Mouse (Mus musculus) brain, embryonic 14.5 days (tissue): Measurements from ENCODE around the gene Pnisr. TPM values are rescaled to one million over a fixed set of nuclear protein-coding genes. Genes with fewer than 3 reads are reported as not detected.

Source experiments
- DNase-seq: peaks from one replicate; pipeline ENCODE4 v3.0.0-alpha.2; 2011; ENCODE audit warnings: low read depth
- CTCF ChIP-seq: fragments of 200-500 bp; IDR thresholded peaks from 2 replicates; pipeline ENCODE4 v1.5.1; 2012; ENCODE audit warnings: inconsistent platforms, mild to moderate bottlenecking, moderate library complexity, borderline replicate concordance; ENCODE audit not compliant: insufficient read depth, insufficient read length; ENCODE audit errors: extremely low read depth
- POLR2A ChIP-seq: fragments of 200-500 bp; IDR thresholded peaks from 2 replicates; pipeline ENCODE4 v1.6.1; 2012; ENCODE audit warnings: mild to moderate bottlenecking, inconsistent platforms, borderline replicate concordance; ENCODE audit not compliant: poor library complexity, insufficient read depth, insufficient read length, severe bottlenecking; ENCODE audit errors: extremely low read depth
- polyA plus RNA-seq: library from polyadenylated mRNA; depleted of rRNA; stranded (reverse); fragments of >200 nt; gene quantifications from 2 replicates; pipeline ENCODE4 v1.2.3, GENCODE M21; 2012; rRNA removed

Gene Pnisr
- polyA plus RNA-seq, result 234 and 276 TPM in 2 replicates

GRCm38 (mm10) chr4:21847481-21848286 is at the start of gene Pnisr:
Pnisr (plus strand) TSS chr4:21847583.
- TF ChIP-seq POLR2A (0 out of 2 replicates have a peak, but pooled peaks have one; percentile 27), CTCF (peak; percentile 88)
- DNase-seq, result peak; percentile 99

DNA sequence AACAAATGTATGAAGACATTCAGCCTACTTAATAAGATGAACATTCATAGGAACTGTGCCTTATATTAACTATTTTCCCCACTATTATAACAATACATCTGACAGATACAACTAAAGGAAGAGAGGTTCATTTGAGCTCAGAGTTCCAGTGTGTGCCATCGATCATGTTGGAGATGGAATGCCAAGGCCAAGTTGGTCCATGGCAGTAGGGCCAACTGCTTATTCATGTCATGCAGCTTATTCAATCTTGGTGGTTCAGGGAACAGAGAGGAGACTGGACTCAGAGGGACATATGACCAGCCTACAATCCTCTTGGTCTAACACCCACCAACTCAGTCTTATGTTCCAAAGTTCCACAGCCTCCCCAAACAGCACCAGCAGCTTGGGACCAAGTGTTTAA is 46.4 kb upstream of the Pnisr start:
- TF ChIP-seq POLR2A (no peak), CTCF (no peak)
- no peak for DNase-seq

DNA sequence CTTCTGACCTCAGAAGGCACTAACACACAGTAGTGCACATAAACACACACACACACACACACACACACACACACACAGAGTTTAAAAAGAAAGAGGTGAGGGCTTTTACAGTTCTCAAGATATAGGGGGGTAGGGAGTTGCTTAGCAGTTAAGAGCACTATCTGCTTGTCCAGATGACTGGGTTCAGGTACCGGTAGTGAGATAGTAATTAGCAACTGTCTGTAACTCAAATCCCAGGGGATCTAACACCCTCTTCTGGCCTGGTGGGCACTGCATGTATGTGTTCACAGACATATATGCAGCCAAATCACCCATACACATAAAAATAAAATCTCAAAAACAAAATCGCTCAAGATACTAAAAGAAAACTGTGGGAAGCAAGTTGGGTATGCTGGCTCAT is 45.8 kb upstream of the Pnisr start:
- no peak for DNase-seq
- no peak for TF ChIP-seq CTCF
- TF ChIP-seq POLR2A, result no peak

GRCm38 (mm10) chr4:21807204-21807603 is 40.2 kb upstream of the Pnisr start:
- TF ChIP-seq POLR2A (no peak), CTCF (no peak)
- DNase-seq, result peak; percentile 7

GRCm38 (mm10) chr4:21810608-21811007 is 36.8 kb upstream of the Pnisr start:
- no peak for TF ChIP-seq CTCF
- no peak for TF ChIP-seq POLR2A
- no peak for DNase-seq

- DNase-seq, result no peak
- TF ChIP-seq POLR2A, result no peak
- TF ChIP-seq CTCF, result no peak
Observed at GRCm38 (mm10) chr4:21812635-21813034, 34.7 kb upstream of the Pnisr start.

DNA sequence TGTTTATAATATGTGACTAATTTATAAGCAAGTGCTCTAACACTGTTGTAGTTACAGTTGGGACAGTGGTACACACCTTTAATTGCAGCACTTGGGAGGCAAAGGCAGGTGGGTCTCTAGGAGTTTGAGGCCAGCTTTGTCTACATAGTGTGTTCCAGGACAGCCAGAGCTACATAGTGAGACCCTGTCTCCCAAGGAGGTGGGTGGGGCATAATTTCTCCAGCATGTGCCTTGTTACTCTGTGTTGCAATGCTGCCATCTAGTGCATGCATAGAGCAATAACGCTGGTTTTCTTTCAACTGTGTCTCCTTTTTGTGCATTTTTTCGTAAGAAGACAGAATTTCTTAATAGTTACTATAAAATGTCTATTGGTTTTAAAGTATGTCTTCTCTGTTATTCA is 33.4 kb upstream of the Pnisr start:
- TF ChIP-seq CTCF, result peak; percentile 73; the same call in 1 of the 2 replicates
- no peak for TF ChIP-seq POLR2A
- peak; percentile 91 for DNase-seq

GRCm38 (mm10) chr4:21826616-21827015 is 20.8 kb upstream of the Pnisr start:
- no peak for DNase-seq
- no peak for TF ChIP-seq POLR2A
- TF ChIP-seq CTCF, result no peak

GRCm38 (mm10) chr4:21832844-21833243 is 14.5 kb upstream of the Pnisr start:
- DNase-seq, result no peak
- TF ChIP-seq POLR2A, result no peak
- TF ChIP-seq CTCF, result no peak

DNA sequence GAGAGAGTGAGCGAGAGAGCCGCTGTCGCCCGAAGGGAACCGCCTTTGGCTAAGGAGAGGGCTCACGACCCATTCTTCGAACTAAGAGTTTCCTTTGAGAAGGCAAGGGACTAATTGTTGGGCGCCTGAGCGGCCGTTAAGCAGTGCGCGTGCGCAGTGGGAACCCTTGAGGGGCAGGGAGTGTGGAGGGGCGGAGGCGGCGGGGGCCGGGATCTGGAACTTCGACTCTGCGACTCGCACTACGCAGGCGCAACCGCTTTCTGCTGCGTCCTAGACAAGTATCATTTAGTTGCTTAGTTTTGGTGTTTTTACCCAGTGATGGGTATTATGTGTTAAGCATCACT is 876 bp downstream of the Pnisr start:
- DNase-seq, result peak; percentile 96
- no peak for TF ChIP-seq CTCF
- TF ChIP-seq POLR2A, result peak; percentile 11; the same call in 1 of the 2 replicates

DNA sequence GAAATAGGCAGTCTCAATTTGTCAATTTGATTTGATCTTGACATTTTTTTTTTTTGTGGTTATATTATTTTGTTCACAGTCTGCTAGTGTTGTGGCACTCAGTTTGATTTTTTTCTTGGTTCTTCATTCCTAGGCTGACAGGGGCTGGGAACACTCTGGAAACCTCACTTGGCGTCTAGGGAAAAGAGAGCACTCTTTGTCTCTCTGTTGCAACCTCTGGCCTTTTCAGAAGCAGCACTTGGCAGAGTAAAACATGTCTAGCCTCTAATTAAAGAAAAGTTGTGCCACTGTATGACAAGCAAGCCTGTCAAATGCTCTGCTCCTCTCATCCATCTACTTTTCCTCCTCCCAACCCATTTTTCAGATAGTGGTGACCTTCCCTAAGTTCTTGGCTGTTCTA is 10.1 kb downstream of the Pnisr start:
- TF ChIP-seq POLR2A (no peak), CTCF (no peak)
- DNase-seq, result no peak

DNA sequence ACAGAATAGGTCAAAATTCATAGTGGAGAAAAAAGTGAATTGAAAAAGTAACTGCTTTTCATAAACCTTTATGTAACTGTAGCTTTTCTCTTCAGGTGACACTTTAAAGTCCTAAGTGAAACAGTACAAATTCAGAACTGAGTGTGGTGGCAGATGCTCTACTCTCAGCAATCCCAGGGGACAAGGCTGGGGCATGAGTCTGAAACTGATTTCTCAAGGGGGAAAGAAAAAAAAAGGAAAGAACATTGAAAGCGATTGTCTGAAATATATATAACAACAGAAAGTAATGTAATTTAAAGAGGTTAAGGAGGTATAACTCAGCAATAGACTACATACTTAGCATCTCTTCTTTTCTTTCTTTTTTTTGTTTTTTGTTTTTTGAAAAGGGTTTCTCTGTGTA is 17.8 kb downstream of the Pnisr start:
- TF ChIP-seq CTCF (no peak), POLR2A (no peak)
- no peak for DNase-seq

- TF ChIP-seq CTCF (no peak), POLR2A (no peak)
- peak; percentile 24 for DNase-seq
Observed at GRCm38 (mm10) chr4:21878776-21879175, 31.4 kb downstream of the Pnisr start.
